Mouse (Mus musculus): Measurements from ENCODE around the gene Tmem150b. TPM values are rescaled to one million over a fixed set of nuclear protein-coding genes. Genes with fewer than 3 reads are reported as not detected.

Gene Tmem150b
- total and polyA plus RNA-seq, 3 experiments = 0.31 to 1.4 TPM; not detected in 1

DNA sequence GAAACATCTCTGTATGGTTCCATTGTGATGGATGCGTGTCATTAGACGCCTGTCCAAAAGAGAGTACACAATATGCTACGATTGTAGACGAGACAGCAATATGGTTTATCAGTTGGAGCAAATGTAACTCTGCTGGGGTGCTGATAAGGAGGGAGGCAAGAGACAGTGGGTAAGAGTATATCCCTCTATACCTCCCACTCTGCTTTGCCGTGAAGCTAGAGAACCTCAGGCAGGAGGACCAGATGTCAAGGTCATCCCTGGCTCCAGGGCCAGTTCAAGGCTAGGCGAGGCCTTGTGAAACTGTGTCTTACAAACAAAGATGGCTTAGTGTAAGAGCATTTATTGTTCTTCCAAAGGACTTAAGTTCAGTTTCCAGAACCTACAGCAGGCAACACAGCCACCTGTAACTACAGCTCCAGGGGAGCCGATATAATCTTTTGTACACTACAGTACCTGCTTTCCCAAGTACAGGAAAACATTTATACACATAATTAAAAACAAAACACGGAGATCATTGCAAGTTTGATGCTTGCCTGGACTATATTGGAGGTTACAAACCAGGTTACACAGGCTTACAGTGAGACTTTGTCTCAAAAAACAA, 54.3 kb downstream of the Tmem150b start:
- Histone ChIP-seq H3K9me3 (replicated peaks; ENCODE audit: insufficient read depth, low read length) (no peaks in the 10 kb centered on the region), H3K27me3 (ENCODE audit: control insufficient read depth in 1 of 2, insufficient read depth in 2 of 2, low read length in 2 of 2) (no peaks in the 10 kb centered on the region), H3K79me2 (ENCODE audit: control insufficient read depth, insufficient read depth, low read length, poor library complexity) (no peaks in the 10 kb centered on the region), H3K27ac (ENCODE audit: control insufficient read depth, low read depth, low read length) (peak overlapping the region; percentile 21; the same call in 1 of the 2 replicates), H3K36me3 (ENCODE audit: control insufficient read depth in 1 of 2, insufficient read depth in 2 of 2, low read length in 2 of 2) (peaks cover 8 to 15% of the 10 kb centered on the region in 2 experiments), H3K4me3 (ENCODE audit: control insufficient read depth in 1 of 2, insufficient read depth in 1 of 2, low read depth in 2 of 2, low read length in 2 of 2) (no peak overlapping the region), H3K4me1 (ENCODE audit: control insufficient read depth in 1 of 2, insufficient read depth in 2 of 2, low read length in 2 of 2) (peaks cover 12 to 16% of the 10 kb centered on the region in 2 experiments), H3K9ac (ENCODE audit: control insufficient read depth, low read depth, low read length, poor library complexity, severe bottlenecking) (no peak overlapping the region)
- peak; percentile 79 for DNase-seq (ENCODE audit: low read depth, low spot score)
- no peak for TF ChIP-seq ZC3H11A (IDR thresholded peaks at IDR 0.05; ENCODE audit: low read depth, low read length)
- TF ChIP-seq MAX (IDR thresholded peaks at IDR 0.05; ENCODE audit: low read length) = no peak
- no peak for TF ChIP-seq ZNF384 (IDR thresholded peaks at IDR 0.05; ENCODE audit: low read depth, low read length)
- no peak for TF ChIP-seq MAZ (IDR thresholded peaks at IDR 0.05; ENCODE audit: low read depth, low read length)
- TF ChIP-seq BHLHE40 (IDR thresholded peaks at IDR 0.05; ENCODE audit: borderline replicate concordance, low read depth, low read length) = no peak
- peak; percentile 42; the same call in 1 of the 2 replicates for TF ChIP-seq RCOR1 (IDR thresholded peaks at IDR 0.05; ENCODE audit: low read depth, low read length)
- TF ChIP-seq JUND (IDR thresholded peaks at IDR 0.05; ENCODE audit: low read depth, low read length) = no peak
- TF ChIP-seq MAFK (IDR thresholded peaks at IDR 0.05; ENCODE audit: borderline replicate concordance, low read depth, low read length) = no peak
- TF ChIP-seq RAD21 (IDR thresholded peaks at IDR 0.05; ENCODE audit: low read depth, low read length) = no peak
- peak; percentile 80 to 86 for TF ChIP-seq EP300 (IDR thresholded peaks at IDR 0.05; ENCODE audit: low read depth in 1 of 2, low read length in 2 of 2)
- no peak for TF ChIP-seq CHD2 (IDR thresholded peaks at IDR 0.05; ENCODE audit: low read length)
- TF ChIP-seq ZKSCAN1 (IDR thresholded peaks at IDR 0.05; ENCODE audit: low read depth, low read length) = no peak
- no peak for TF ChIP-seq MYC (IDR thresholded peaks at IDR 0.05; ENCODE audit: low read depth, low read length)
- no peak for TF ChIP-seq KAT2A (conservative IDR thresholded peaks at IDR 0.05; ENCODE audit: low read depth, low read length)
- TF ChIP-seq POLR2A (IDR thresholded peaks at IDR 0.05; ENCODE audit: control insufficient read depth in 1 of 2, insufficient read depth in 1 of 2, low read depth in 1 of 2, low read length in 2 of 2, poor library complexity in 1 of 2) = no peak
- no peak for TF ChIP-seq MYB (IDR thresholded peaks at IDR 0.05; ENCODE audit: low read depth, low read length)
- peak; percentile 41; the same call in 1 of the 2 replicates for TF ChIP-seq MXI1 (IDR thresholded peaks at IDR 0.05; ENCODE audit: low read depth, low read length)
- TF ChIP-seq MEF2A (IDR thresholded peaks at IDR 0.05; ENCODE audit: extremely low read depth, insufficient replicate concordance, low read depth, low read length, poor library complexity, severe bottlenecking) = no peak
- no peak for TF ChIP-seq GABPA (IDR thresholded peaks at IDR 0.05; ENCODE audit: low read depth, low read length)
- peak; percentile 96 for TF ChIP-seq TCF12 (IDR thresholded peaks at IDR 0.05; ENCODE audit: low read depth, low read length)
- no peak for TF ChIP-seq CTCF (IDR thresholded peaks at IDR 0.05 in 2 of 3, conservative IDR thresholded peaks at IDR 0.05 in 1 of 3; ENCODE audit: control insufficient read depth in 1 of 3, insufficient read depth in 1 of 3, low read depth in 2 of 3, low read length in 3 of 3, poor library complexity in 1 of 3, severe bottlenecking in 1 of 3)
- TF ChIP-seq POLR2AphosphoS2 (IDR thresholded peaks at IDR 0.05; ENCODE audit: low read length) = no peak
- TF ChIP-seq UBTF (IDR thresholded peaks at IDR 0.05; ENCODE audit: borderline replicate concordance, insufficient read depth, low read depth, low read length) = no peak
- no peak for TF ChIP-seq CHD1 (IDR thresholded peaks at IDR 0.05; ENCODE audit: low read depth, low read length)
- TF ChIP-seq USF1 (IDR thresholded peaks at IDR 0.05; ENCODE audit: low read depth, low read length) = no peak
- TF ChIP-seq HCFC1 (IDR thresholded peaks at IDR 0.05; ENCODE audit: low read depth, low read length) = no peak
- peak; percentile 96 for TF ChIP-seq GATA1 (IDR thresholded peaks at IDR 0.05; ENCODE audit: low read depth, low read length)
- peak; percentile 62; the same call in 1 of the 2 replicates for TF ChIP-seq ETS1 (IDR thresholded peaks at IDR 0.05; ENCODE audit: low read depth, low read length)
- peak; percentile 89 for TF ChIP-seq TAL1 (IDR thresholded peaks at IDR 0.05; ENCODE audit: low read length)
- no peak for TF ChIP-seq ELF1 (IDR thresholded peaks at IDR 0.05; ENCODE audit: low read depth, low read length)
- TF ChIP-seq NELFE (IDR thresholded peaks at IDR 0.05; ENCODE audit: low read depth, low read length) = no peak
- no peak for TF ChIP-seq POLR2AphosphoS5 (IDR thresholded peaks at IDR 0.05; ENCODE audit: borderline replicate concordance, low read depth, low read length)
- peak; percentile 67; the same call in 1 of the 2 replicates for TF ChIP-seq TBP (IDR thresholded peaks at IDR 0.05; ENCODE audit: low read depth, low read length)
- TF ChIP-seq ZMIZ1 (IDR thresholded peaks at IDR 0.05; ENCODE audit: low read depth, low read length) = no peak
- TF ChIP-seq USF2 (IDR thresholded peaks at IDR 0.05; ENCODE audit: borderline replicate concordance in 1 of 2, insufficient read depth in 1 of 2, low read depth in 1 of 2, low read length in 2 of 2) = no peak
- TF ChIP-seq SIN3A (IDR thresholded peaks at IDR 0.05; ENCODE audit: low read length) = peak; percentile 52
- no peak for TF ChIP-seq SMC3 (IDR thresholded peaks at IDR 0.05; ENCODE audit: low read depth, low read length)
- TF ChIP-seq E2F4 (IDR thresholded peaks at IDR 0.05; ENCODE audit: borderline replicate concordance, low read depth, low read length) = no peak

All from MEL (cell line).